Mouse (Mus musculus) regulatory T cell (primary cell): ENCODE results near the gene Ifne.

Experiments
- in situ Hi-C: fragments of 300-600 bp; cut with MboI, MseI; formaldehyde crosslinking; loops from one replicate; pipeline ENCODE4 v1.15.1; 2025; ENCODE audit warnings: high pct_unique_total_duplicates

Ifne gene

DNA sequence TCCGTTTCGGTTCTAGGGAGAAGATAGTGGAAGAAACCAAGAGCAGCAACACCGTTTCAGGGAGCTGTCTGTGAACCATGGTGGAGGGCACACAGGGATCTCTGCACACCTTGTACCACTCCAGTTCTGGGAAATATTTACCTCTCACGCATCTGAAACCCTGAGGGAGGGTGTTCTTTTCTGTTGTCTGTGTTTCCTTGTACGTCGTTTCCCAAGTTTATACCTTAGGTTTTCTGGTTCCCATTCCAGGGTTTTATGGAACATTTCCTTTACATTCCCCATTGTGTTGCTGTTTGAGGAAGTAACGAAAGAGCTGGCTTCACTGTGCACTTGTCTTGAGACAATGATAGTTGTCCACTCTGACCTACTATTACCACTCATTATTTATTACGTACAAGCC lies at the start of gene Ifne:
Gene Ifne (minus strand): TSS at position 101 of the 400 bp plus-strand sequence.
- in situ Hi-C loops = loop anchor here (10.0 kb wide), 1 partner anchor 645 kb away; no protein-coding TSS in a partner anchor

DNA sequence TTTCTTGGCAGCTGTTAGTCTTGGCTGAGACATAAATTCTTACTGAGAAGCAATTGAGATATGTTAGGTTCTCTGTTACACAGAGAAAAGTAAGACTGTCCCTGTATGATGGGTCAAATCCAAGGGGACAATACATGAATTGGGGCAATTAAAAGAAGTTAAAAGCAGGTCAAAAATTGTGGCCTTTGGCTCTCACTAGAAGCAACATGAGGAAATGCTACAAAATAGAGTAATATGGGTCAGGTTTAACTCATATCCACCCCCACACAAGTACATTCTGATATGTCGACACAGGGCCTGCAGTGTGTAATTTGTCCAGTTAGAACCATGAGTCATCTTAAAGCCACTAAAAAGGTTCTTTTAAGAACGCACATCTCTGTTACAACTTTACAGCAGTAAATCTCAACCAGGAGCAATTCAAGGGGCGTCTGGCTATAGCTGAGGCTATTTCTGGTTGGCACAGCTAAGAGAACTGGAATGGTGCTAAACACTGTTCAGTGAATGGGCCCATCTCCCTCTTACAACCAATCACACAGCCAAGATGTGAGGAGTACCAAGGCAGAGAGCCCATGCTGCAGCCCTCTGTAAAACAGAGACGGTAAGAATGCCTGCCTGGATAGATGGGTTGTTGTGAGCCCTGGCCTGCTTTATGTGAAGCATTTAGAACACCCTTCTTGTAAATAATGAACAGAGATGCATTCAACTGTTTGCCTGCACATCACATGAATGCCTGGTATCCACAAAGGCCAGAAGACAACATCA lies 48.5 kb upstream of the Ifne start:
- in situ Hi-C loops = no loop called here

DNA sequence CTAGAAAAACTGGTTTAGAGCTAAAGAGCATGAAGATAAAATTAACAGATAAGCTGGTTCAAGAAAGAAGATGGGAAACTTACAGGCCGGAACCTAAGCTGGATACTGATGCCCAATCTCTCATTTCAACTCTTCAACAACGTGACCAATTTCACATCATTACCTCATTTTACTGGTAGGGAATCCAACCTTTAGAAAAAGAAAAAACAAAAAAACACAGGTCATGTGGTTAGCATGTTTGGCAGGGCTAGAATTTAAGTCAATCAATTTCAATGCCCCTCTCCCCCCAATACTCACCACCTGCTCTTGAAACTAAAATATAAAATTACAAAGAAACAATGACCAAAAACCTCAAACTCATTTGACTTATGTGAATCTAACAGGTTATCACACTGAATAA lies 47.8 kb upstream of the Ifne start:
- in situ Hi-C loops = no loop called here

DNA sequence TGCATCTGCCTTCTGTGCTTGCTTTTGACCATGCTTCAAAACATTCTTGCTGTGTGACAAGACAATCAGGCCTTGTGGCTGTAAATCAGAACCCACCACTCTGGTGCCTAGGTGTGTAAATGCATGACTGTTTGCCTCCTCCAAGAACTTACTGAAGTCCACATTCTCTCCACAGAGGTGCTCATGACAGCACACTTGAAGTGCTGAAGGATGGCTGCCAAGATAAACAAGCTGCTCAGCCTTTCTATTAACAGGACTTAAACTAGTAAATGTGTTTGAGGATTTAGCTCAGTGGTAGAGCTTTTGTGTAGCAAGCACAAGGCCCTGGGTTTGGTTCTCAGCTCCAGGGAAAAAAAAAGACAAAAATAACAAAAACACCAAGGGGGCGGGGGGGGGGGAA lies 46.6 kb upstream of the Ifne start:
- in situ Hi-C loops = no loop called here

DNA sequence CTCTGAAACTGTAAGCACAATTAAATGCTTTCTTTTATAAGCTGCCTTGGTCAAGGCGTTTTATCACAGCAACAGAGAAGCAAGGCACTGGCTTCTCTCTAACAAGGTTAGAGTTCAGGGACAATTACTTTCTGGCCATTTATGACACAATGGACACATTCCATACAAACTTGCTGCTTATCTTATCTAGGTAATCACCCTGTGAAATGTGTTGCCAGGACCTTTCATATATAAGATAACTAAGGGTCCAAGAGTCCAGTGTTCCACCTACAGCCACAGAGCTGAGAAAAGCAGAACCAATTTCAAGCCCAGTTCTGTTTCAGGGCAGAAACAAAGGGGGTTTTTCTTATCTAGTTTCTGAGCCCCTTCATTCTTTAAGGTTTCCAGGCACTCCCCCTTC lies 46.1 kb upstream of the Ifne start:
- in situ Hi-C loops = no loop called here

DNA sequence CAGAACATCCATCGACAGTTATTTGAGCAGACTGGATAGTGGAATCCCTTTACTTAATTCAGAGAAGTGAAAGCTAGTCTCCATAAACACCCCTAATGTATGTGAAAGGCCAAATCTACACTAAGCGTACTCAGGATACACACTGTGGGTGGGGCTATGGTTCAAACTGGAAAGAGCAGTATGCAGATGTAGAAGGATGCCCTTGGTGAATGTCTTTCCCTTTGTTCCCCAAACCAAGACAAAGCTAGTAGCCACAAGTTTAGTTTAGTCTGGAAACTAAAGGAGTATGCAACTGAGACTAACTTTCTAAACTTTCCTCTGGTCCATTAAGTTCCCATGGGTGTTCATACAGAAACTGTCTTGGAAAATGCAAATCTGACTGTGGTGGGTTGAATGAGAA lies 45.5 kb upstream of the Ifne start:
- in situ Hi-C loops = no loop called here

DNA sequence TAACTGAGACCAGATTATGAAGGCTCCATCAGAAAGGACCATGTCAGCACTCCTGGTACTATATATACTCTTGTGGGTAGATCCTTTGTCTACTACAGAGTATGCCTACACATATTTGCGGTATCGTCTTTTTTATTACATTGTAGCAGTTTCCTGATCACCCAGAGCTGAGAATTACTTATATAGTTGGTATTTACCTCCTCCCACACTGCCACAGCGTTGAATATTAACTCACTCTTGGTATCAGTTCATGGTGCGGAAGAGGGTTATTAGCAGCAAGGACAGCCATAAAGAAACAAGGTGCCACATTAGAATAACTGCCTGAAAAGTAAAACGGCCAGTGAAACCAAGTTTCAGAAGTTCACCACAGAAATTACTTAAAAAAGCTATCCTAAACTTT lies 41.3 kb upstream of the Ifne start:
- in situ Hi-C loops = no loop called here

DNA sequence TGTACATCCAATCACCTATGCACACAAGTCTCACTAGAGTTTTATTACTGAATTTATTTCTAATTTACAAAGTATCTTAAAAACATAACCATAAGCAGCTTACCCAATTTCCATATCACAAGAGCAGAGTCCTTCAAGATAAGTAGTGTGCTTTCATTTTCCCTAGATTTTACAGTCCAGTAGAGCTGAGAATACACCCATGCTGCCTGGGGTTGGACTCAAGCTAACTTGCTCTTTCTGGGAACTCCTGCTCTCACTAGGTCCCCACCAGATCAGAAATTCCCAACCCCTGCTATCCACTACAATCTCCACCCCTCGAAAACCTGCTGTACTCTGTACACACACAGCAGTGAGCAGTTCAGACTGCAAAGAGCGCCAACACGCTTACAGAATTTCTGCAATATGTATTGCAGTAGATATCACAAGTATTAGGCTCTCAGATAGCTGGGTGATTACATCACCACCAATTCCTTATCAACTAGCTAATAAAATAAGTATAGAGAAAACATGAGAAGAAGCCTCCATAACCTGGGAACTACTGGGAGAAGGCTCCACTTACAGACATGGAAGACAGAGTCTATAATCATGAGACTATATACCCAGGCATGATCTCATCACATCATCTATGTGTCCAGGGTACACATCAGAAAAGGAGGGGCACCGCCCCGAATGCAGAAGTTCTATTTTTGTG lies 37.9 kb upstream of the Ifne start:
- in situ Hi-C loops = no loop called here

DNA sequence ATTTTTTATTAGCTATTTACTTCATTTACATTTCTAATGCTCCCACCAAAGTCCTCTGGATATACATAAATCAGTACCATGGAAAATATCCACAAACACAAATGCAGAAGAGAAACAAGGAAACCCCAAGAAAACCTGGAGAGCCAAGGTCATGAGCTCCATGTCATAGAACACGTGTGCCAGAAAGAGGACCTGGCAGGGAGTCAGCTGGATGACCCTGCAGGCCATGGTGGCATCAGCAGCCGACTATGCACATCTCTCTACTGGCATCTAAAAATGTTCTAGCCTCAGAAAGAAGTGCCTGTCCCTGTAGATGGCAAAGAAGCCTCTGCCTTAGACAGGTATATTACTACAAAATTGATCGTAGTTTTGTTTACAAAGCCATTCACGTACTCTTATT lies 36.3 kb upstream of the Ifne start:
- in situ Hi-C loops = no loop called here

DNA sequence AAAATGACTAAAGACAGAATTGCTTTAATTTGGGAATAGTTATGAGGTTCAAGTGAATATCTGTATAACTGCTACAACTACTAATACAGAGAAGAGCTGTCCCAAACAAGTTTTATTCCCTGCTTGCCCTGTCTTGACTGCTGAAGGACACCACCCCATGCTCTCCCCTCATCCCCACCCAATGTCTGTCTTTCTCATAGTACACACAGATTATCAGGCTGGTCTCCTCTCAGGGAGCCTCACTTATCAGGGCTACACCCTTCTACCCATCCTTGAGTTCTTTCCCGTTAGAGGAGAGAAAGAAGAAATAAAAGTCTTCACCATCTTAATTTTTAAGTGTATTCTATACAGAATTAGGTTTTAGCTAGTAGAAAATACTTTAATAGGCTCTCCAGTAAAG lies 34.0 kb upstream of the Ifne start:
- in situ Hi-C loops = no loop called here

DNA sequence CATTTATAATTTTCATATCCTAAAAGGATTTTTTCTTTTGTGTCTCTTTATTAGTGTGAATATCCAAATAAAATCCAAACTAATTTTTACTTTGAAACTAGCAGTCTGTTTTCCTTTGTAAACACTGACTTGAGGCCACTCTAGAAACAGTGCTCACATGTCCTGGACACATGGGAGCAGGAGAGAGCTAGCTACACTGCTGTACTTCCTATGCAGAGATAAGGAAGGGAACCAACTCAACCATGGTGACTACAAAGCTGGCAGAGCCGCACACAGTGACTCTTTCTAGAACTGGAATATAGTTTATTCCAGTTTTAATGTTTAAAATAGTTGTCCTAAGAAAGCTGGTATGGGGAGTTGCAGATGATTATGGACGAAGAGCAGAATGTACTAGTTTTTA lies 32.9 kb upstream of the Ifne start:
- in situ Hi-C loops = no loop called here

DNA sequence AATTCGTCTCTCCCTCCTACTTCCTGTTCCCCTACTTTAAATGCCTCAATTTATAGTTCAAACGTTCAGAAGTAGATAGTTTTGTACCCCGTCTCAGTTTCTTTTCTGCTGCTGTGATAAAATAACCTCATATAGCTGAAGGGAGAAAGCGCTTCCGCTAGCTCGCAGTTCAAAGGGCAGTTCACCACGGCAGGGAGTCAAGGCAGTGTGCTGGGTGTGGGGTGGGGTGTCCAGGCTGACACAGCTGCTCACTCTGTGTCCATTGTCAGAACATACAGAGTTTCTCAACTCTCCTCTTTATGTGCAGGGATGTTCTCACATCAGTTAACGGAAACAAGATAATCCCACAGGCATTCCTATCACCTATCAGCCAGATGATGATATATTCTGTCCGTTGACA lies 32.2 kb upstream of the Ifne start:
- in situ Hi-C loops = no loop called here

DNA sequence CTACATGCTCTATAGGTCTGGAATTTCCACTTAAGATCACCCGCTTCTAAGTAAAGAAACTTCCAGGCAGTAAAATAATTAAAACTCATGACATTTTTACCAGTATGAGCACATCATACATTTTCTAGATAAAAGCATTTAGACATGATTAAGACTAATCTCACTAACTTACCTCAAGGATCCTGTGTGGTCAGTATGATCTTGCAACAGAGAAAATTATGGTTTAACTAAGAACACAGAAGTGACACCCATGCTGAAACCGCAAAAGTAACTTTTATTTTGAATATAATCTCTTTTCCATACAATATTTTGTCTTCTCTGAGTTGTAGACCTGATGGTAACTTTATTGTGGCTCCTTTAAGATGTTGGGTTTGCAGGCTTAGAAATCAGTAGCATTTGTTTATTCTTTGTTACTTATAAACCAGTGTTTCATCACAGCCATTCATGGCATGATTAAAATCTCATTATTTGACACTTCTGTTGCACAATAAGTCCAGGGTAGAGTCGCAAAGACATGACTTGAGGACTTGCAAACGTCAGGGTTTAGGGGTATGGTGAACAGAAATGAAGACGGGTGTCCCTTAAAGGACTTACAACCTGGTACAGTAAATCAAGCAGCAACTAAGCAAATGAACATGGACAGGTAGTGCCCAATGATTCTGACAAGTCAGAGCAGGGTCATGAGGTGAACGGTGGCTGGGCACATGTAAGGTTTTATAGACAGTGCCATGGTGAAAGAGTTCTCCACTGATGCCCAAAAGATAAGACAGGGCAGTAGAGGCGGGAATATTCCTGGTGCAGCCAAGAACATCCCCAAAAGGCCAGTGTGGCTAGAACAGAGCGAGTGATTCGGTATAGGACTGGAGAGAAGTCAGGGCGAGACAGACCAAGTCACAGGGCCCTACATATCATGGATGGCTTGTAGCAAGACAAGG lies 29.9 kb upstream of the Ifne start:
- in situ Hi-C loops = no loop called here

DNA sequence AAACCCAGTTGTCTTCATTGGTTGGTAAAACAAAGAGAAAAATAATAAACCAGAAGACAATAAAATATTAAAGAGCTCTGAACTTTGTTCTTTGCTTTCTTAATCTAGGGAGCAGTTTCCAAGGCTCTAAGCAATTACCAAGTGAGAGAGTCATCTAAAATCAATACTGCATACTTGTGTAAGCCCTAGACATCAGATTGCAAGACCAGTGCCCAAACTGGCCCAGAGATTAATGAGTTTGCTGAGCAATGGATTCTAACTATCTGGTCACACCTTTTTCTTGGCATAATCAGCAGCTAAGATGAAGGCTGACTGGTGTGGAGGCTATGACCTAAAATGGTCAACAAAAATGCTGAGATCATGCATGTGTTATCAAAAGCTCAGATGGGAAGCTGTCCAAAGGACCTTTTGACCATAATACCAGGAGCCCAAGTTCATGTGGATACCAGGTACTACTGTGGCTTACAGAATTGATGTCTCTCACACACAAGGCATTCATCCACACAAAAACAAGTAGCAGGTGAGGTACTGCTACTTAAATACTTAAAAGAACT lies 13.3 kb upstream of the Ifne start:
- in situ Hi-C loops = no loop called here

DNA sequence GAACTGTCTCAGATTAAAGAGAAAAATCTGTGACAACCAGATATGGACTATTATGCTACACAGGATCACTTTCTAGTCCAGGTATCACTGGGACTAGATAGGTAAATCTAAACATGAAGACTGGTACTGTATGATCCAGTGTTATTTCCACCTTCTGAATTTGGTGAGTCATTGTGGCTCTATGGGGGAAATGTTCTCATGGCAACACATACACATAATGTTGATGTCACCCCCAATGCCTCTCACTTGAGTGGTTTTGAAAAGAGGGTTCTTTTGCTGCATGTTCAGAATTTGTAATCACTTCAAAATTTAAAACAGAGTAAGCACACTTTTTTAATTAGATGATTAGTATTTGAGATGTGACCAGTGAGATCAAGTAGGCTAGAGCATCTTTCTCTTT lies 8.2 kb upstream of the Ifne start:
- in situ Hi-C loops = loop anchor here (10.0 kb wide), 1 partner anchor 637 kb away; no protein-coding TSS in a partner anchor

DNA sequence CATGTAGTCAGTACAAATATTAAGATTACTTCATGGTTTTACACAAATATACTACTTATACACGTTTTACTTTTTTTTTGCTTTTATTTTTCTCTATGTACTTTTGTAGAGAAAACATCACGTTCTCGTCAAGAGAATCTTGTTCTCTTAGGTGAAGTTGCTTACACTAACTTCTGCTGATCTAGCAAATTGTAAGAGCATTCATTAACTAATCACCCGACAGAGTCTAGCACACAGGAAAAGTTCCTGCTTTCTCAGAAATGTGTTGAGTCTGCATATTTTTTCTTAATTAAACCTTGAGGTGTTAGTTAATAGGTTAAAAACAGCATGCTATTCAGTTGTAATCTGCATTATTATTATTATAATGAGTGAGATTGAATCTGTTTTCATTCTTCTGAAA lies 1.2 kb downstream of the Ifne start:
- in situ Hi-C loops = no loop called here

DNA sequence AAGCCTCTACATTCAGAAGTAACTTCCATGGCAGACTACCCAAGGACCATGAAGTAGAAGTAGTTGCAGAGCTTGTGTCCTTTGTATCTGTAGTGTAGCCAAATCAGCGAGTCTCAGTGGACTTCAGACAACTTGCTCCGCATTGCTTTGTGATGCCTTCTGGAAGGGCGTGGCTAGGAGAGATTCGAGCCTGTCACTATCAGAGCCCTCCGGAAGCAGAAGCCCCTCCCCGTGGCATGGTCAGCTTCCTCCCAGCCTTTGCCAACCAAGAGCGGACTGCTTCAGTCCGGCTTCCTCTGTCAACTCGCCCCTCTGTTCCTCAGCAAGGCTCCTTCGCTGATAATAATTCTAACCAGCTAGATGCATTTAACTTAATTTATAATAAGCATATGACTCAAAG lies 1.8 kb downstream of the Ifne start:
- in situ Hi-C loops = no loop called here

DNA sequence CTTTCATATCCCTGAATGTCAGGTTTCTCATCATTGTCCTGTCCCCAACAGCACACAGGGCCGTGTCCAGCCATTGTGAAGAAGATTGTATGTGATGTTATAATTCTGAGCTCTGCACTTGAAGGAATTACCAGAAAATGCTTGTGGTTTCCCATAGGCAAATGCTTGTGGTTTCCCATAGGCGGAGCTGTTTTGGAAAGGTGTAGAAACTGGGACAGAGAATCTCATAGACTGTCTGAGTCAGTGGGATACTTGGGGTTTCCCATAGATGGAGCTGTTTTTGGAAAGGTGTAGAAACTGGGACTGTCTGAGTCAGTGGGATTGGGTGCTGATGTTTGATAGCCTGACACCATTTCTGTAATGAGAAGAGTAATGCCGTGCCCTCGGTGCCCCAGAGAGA lies 3.5 kb downstream of the Ifne start:
- in situ Hi-C loops = no loop called here

DNA sequence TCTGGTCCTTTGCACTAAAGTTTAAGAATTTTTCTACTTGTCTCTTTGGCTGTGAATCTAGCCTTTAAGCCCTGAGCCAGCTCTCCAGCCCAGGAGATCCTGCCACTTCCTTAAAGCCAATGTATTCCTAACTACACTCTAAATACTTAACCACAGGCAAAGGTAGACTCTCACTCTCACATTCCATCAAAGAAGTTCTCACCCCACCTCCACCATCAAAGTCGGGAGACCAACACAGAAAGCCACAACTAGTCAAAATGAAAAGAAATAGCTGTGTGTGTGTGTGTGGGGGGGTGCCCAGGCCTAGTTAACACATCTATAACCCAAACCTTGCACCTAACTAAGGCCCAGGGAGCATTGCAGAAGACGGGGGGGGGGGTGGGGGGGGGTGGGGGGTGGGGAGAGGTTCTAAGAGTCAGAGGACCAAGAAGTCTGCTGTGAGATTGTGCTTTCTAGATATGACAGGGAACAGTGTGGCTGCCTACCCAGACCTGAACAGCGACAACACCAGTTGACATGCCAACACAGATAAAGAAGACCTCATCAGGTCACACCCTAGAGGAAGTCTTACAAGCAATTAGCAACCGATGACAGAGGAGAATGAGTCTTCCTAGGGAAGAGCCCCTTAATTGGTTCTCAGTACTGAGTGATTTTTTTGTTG lies 4.4 kb downstream of the Ifne start:
- in situ Hi-C loops = no loop called here

DNA sequence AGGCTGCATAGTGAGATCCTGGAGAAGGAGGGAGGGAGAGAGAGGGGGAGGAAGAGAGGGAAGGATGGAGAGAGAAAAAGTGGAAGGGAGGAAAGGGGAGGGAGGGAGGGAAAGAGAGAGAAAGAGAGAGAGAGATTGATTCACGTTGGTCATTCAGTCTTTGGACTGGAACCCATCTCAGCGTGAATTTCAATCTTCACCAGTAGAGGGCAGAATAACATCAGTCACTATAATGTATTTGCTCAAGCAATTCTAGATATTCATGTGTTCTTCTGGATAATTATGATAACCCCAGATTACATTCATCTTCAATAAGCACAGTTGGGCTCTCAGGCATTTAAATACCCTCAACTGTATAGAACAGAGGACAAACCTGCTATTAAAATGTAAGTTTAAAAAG lies 7.3 kb downstream of the Ifne start:
- in situ Hi-C loops = loop anchor here (5.0 to 25.0 kb wide), 2 partner anchors 260 to 440 kb away; partner anchors contain the start of gene Cdkn2b
